Mouse (Mus musculus): ENCODE measurements around the gene Vars2. TPM values are rescaled to one million over a fixed set of nuclear protein-coding genes. Genes with fewer than 3 reads are reported as not detected.
A peak's percentile ranks its signal among the peaks of the same experiment; 100 is the strongest.

Vars2 gene
- total RNA-seq (2017): 13.2 and 44.4 TPM in 2 replicates

- ATAC-seq (replicated peaks; ENCODE audit: low read depth, poor library complexity, severe bottlenecking): peak; percentile 80
Measured at GRCm38 (mm10) chr17:35667334-35668065, at the start of gene Vars2. TSS of gene Vars2 (minus strand) at chr17:35667592.

GRCm38 (mm10) chr17:35717080-35717479 is 49.7 kb upstream of the Vars2 start:
- ATAC-seq (replicated peaks; ENCODE audit: low read depth, poor library complexity, severe bottlenecking): no peak

GRCm38 (mm10) chr17:35716114-35716513 is 48.7 kb upstream of the Vars2 start:
- ATAC-seq (replicated peaks; ENCODE audit: low read depth, poor library complexity, severe bottlenecking): no peak

GRCm38 (mm10) chr17:35710705-35711347 is 43.4 kb upstream of the Vars2 start:
- no peak for ATAC-seq (replicated peaks; ENCODE audit: low read depth, poor library complexity, severe bottlenecking)

- ATAC-seq (replicated peaks; ENCODE audit: low read depth, poor library complexity, severe bottlenecking): no peak
Measured at GRCm38 (mm10) chr17:35708611-35709010, 41.2 kb upstream of the Vars2 start.

- ATAC-seq (replicated peaks; ENCODE audit: low read depth, poor library complexity, severe bottlenecking): no peak
Measured at GRCm38 (mm10) chr17:35707929-35708328, 40.5 kb upstream of the Vars2 start.

- peak; percentile 63 for ATAC-seq (replicated peaks; ENCODE audit: low read depth, poor library complexity, severe bottlenecking)
Measured at GRCm38 (mm10) chr17:35705836-35706235, 38.4 kb upstream of the Vars2 start.

GRCm38 (mm10) chr17:35704621-35705464 is 37.5 kb upstream of the Vars2 start, which contains the start of gene Ddr1:
TSS of gene Ddr1 (minus strand) at chr17:35704621.
- ATAC-seq (replicated peaks; ENCODE audit: low read depth, poor library complexity, severe bottlenecking): peak; percentile 34

GRCm38 (mm10) chr17:35703751-35704271 is 36.4 kb upstream of the Vars2 start:
- ATAC-seq (replicated peaks; ENCODE audit: low read depth, poor library complexity, severe bottlenecking): no peak

- ATAC-seq (replicated peaks; ENCODE audit: low read depth, poor library complexity, severe bottlenecking): no peak
Measured at GRCm38 (mm10) chr17:35703065-35703464, 35.7 kb upstream of the Vars2 start.

- ATAC-seq (replicated peaks; ENCODE audit: low read depth, poor library complexity, severe bottlenecking): no peak
Measured at GRCm38 (mm10) chr17:35702605-35703004, 35.2 kb upstream of the Vars2 start.

- no peak for ATAC-seq (replicated peaks; ENCODE audit: low read depth, poor library complexity, severe bottlenecking)
Measured at GRCm38 (mm10) chr17:35701978-35702461, 34.6 kb upstream of the Vars2 start.

- no peak for ATAC-seq (replicated peaks; ENCODE audit: low read depth, poor library complexity, severe bottlenecking)
Measured at GRCm38 (mm10) chr17:35701203-35701977, 34.0 kb upstream of the Vars2 start.

- ATAC-seq (replicated peaks; ENCODE audit: low read depth, poor library complexity, severe bottlenecking): no peak
Measured at GRCm38 (mm10) chr17:35700371-35700961, 33.1 kb upstream of the Vars2 start.

- peak; percentile 22; the same call in 1 of the 2 replicates for ATAC-seq (replicated peaks; ENCODE audit: low read depth, poor library complexity, severe bottlenecking)
Measured at GRCm38 (mm10) chr17:35699919-35700318, 32.5 kb upstream of the Vars2 start.

GRCm38 (mm10) chr17:35698501-35698883 is 31.1 kb upstream of the Vars2 start:
- no peak for ATAC-seq (replicated peaks; ENCODE audit: low read depth, poor library complexity, severe bottlenecking)

- no peak for ATAC-seq (replicated peaks; ENCODE audit: low read depth, poor library complexity, severe bottlenecking)
Measured at GRCm38 (mm10) chr17:35697759-35698500, 30.5 kb upstream of the Vars2 start.

GRCm38 (mm10) chr17:35697429-35697758 is 30.0 kb upstream of the Vars2 start:
- ATAC-seq (replicated peaks; ENCODE audit: low read depth, poor library complexity, severe bottlenecking): no peak

GRCm38 (mm10) chr17:35696691-35697090 is 29.3 kb upstream of the Vars2 start:
- no peak for ATAC-seq (replicated peaks; ENCODE audit: low read depth, poor library complexity, severe bottlenecking)

All from common myeloid progenitor, adult 5-6 weeks (primary cell).